Mouse (Mus musculus) heart, postnatal 0 days (tissue): ENCODE results near the gene Smpd3.

Source experiments
- CTCF ChIP-seq: IDR thresholded peaks from 2 replicates; pipeline ENCODE4 v1.5.1; 2016; ENCODE audit warnings: antibody characterized with exemption, control low read depth, low read depth
- EP300 ChIP-seq: IDR thresholded peaks from 2 replicates; pipeline ENCODE4 v1.6.1; 2016; ENCODE audit warnings: antibody characterized with exemption, low read depth

DNA sequence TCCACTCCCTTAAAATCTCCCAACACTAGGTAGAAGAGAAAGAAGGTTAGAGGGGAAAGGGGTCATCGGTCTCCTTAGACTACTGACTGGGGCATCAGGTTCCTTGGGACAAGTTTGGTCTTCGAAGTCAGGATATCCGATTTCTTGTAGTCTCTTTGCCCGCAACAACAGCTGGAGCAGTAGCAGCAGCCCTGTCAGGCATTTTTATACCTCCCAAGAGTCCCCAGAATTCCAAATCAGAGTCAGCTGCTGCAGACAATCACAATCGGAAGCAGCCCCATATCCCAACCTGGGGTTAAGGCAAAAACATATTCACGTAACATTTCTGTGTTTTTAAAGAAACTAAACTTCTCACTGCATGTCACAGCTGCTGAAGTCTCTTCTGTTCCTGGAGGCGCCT is 106.3 kb downstream of the Smpd3 start:
- no peak for TF ChIP-seq CTCF
- TF ChIP-seq EP300: no peak
